Comparison of ENCODE assay signal across 21 mouse cellular contexts in genomic region chr6:54045748-54046721, GRCm38 (mm10). TPM values are rescaled to one million over a fixed set of nuclear protein-coding genes. Genes with fewer than 3 reads are reported as not detected.
A peak's percentile ranks its signal among the peaks of the same experiment; 100 is the strongest.
DNase-seq lines count a peak whose midpoint lies in the region; ATAC-seq and TF ChIP-seq lines count a peak whose summit lies in the region.
"Had no signal": no experiment of that assay in that cellular context is flagged by ENCODE, and none has a peak within 500 bp of the region (broad histone marks: within the 10 kb centered on the region; RNA-seq: fewer than 3 reads in every experiment).

No protein-coding gene starts in this region.

- H3K4me1 ChIP-seq in ES-Bruce4 (ENCODE audit: control insufficient read depth, insufficient read depth, low read length) = peaks cover 2% of the 10 kb centered on the region
- no peaks in the 10 kb centered on the region; the same call in 1 of the 2 replicates for H3K4me1 ChIP-seq in stomach, postnatal 0 days (replicated peaks; ENCODE audit: control insufficient read depth, insufficient read depth)

- 76% methylated on average over 8 of the region's 8 CpGs for WGBS in stomach, postnatal 0 days

- 0 out of 2 replicates have a peak, but pooled peaks have one; percentile 57 for TF ChIP-seq EP300 in ES-Bruce4 (IDR thresholded peaks at IDR 0.05; ENCODE audit: insufficient read depth, low read depth, low read length)
- no peak for TF ChIP-seq EP300 in stomach, postnatal 0 days (optimal IDR thresholded peaks at IDR 0.05)

- no peak overlapping the region for H3K4me3 ChIP-seq in ES-Bruce4 (ENCODE audit: low read depth, low read length)
- no peak overlapping the region for H3K4me3 ChIP-seq in stomach, postnatal 0 days (ENCODE audit: low read depth, low read length)
- H3K4me3 ChIP-seq: embryonic facial prominence, embryonic 15.5 days; heart, embryonic 13.5 days; hindbrain, embryonic 12.5 days; kidney, embryonic 15.5 days; limb, embryonic 13.5 days; midbrain, embryonic 12.5 days had no signal

- H3K9ac ChIP-seq in ES-Bruce4 (ENCODE audit: low read depth, poor library complexity, severe bottlenecking) = no peak overlapping the region
- H3K9ac ChIP-seq in stomach, postnatal 0 days (ENCODE audit: low read length) = no peak overlapping the region
- H3K9ac ChIP-seq: embryonic facial prominence, embryonic 15.5 days; heart, embryonic 13.5 days; hindbrain, embryonic 12.5 days; kidney, embryonic 15.5 days; limb, embryonic 13.5 days; midbrain, embryonic 12.5 days had no signal

- peak; percentile 85 for ATAC-seq in cerebellum, adult (ENCODE audit: insufficient number of reproducible peaks, low FRiP score, low TSS enrichment)
- no peak for ATAC-seq in stomach, postnatal 0 days (ENCODE audit: low FRiP score, low TSS enrichment)
- ATAC-seq: forebrain, embryonic 14.5 days; intestine, postnatal 0 days; Patski had no signal

- no peak for TF ChIP-seq CTCF in ES-Bruce4 (IDR thresholded peaks at IDR 0.05; ENCODE audit: low read depth, low read length)
- no peak for TF ChIP-seq CTCF in stomach, postnatal 0 days (IDR thresholded peaks at IDR 0.05; ENCODE audit: low read depth)

- TF ChIP-seq POLR2A in ES-Bruce4 (IDR thresholded peaks at IDR 0.05; ENCODE audit: insufficient read depth, low read length) = no peak

- DNase-seq in cerebellum, postnatal 4 days (ENCODE audit: low spot score in 2 of 2) = no peak
- peak; percentile 88 for DNase-seq in cerebellum, adult 11 months
- DNase-seq in cerebellum, adult 9-11 months = peak; percentile 97
- DNase-seq in stomach, postnatal 0 days (ENCODE audit: low spot score) = no peak
- no peak for DNase-seq in kidney, adult 9 months
- DNase-seq in adrenal gland, adult 8-10 months = no peak
- DNase-seq: adrenal gland, postnatal 25 days; gastrocnemius, postnatal 10 days; kidney, postnatal 4 days; lung, adult 18-20 months had no signal

- no peak overlapping the region for H3K4me2 ChIP-seq in stomach, postnatal 0 days (replicated peaks; ENCODE audit: low read depth)
- H3K4me2 ChIP-seq: embryonic facial prominence, embryonic 15.5 days; heart, embryonic 13.5 days; hindbrain, embryonic 12.5 days; kidney, embryonic 15.5 days; limb, embryonic 13.5 days; midbrain, embryonic 12.5 days had no signal

- H3K27me3 ChIP-seq in ES-Bruce4 (ENCODE audit: control insufficient read depth, insufficient read depth, low read length, poor library complexity, severe bottlenecking) = no peaks in the 10 kb centered on the region
- no peaks in the 10 kb centered on the region for H3K27me3 ChIP-seq in stomach, postnatal 0 days (ENCODE audit: control insufficient read depth, insufficient read depth, low read length)
- H3K27me3 ChIP-seq: Patski had no signal

- H3K36me3 ChIP-seq in ES-Bruce4 (ENCODE audit: control insufficient read depth, insufficient read depth, low read length, poor library complexity, severe bottlenecking) = no peaks in the 10 kb centered on the region
- no peaks in the 10 kb centered on the region for H3K36me3 ChIP-seq in stomach, postnatal 0 days (ENCODE audit: control insufficient read depth, insufficient read depth, low read length)
- H3K36me3 ChIP-seq: embryonic facial prominence, embryonic 15.5 days; heart, embryonic 13.5 days; hindbrain, embryonic 12.5 days; kidney, embryonic 15.5 days; limb, embryonic 13.5 days; midbrain, embryonic 12.5 days had no signal

- H3K27ac ChIP-seq in ES-Bruce4 (ENCODE audit: insufficient read depth, low read length) = no peak overlapping the region
- H3K27ac ChIP-seq in stomach, postnatal 0 days (replicated peaks) = no peak overlapping the region
- H3K27ac ChIP-seq: embryonic facial prominence, embryonic 15.5 days; heart, embryonic 13.5 days; hindbrain, embryonic 12.5 days; kidney, embryonic 15.5 days; limb, embryonic 13.5 days; midbrain, embryonic 12.5 days had no signal

- no peaks in the 10 kb centered on the region for H3K9me3 ChIP-seq in ES-Bruce4 (replicated peaks; ENCODE audit: control insufficient read depth, insufficient read depth, low read length, poor library complexity, severe bottlenecking)
- no peaks in the 10 kb centered on the region for H3K9me3 ChIP-seq in stomach, postnatal 0 days (ENCODE audit: control insufficient read depth, low read length)
- H3K9me3 ChIP-seq: embryonic facial prominence, embryonic 15.5 days; heart, embryonic 13.5 days; hindbrain, embryonic 12.5 days; kidney, embryonic 15.5 days; limb, embryonic 13.5 days; midbrain, embryonic 12.5 days had no signal

RNA-seq across cellular contexts. Expression of gene Chn2, which starts 6.7 kb away (rescaled TPM):
- 5.6 and 7.9 TPM in 2 replicates for polyA plus RNA-seq in ES-Bruce4 (2011; ENCODE audit: insufficient read depth, insufficient read length, low read depth, missing spikeins)
- polyA plus RNA-seq in stomach, postnatal 0 days (2015; fragmentation: Nextera tagmentation; extraction: Ambion mirVana) = 19.1 and 21.7 TPM in 2 replicates
- 10 to 100 TPM in 2 of 4 experiments, 1 to 10 TPM in 2; 7.1 to 24.4 (median 16.6) TPM for total RNA-seq in adrenal gland, adult 8-10 months (2022)

Comparison
In these comparisons a context has a peak if more than half of its experiments do, and no peak if none do; other contexts are left out.
1. DNase-seq: peak in cerebellum, adult 11 months (single experiment) and cerebellum, adult 9-11 months (single experiment); none in cerebellum, postnatal 4 days (0 of 2), stomach, postnatal 0 days (single experiment), kidney, adult 9 months (single experiment) and adrenal gland, adult 8-10 months (single experiment).